Mouse (Mus musculus) kidney, adult 2 months (tissue): ENCODE data around the gene Ubtf.

Experiments
- CTCF ChIP-seq: fragments of 200-500 bp; conservative IDR thresholded peaks from 2 replicates; pipeline ENCODE4 v1.5.1; 2011; ENCODE audit warnings: low read depth, mild to moderate bottlenecking, control low read depth, low read length, moderate library complexity, mixed read lengths; ENCODE audit not compliant: insufficient read depth, insufficient read length
- POLR2A ChIP-seq: fragments of 200-500 bp; IDR thresholded peaks from one replicate; pipeline ENCODE4 v1.6.1; 2011; ENCODE audit warnings: low read depth, low read length, control low read depth

GRCm38 (mm10) chr11:102355501-102355900 lies 36.0 kb upstream of the Ubtf start:
- TF ChIP-seq CTCF, result no peak
- no peak for TF ChIP-seq POLR2A
